Mouse (Mus musculus) midbrain, embryonic 11.5 days (tissue): ENCODE measurements at regions not wholly inside any gene's neighbourhood (a gene's known extent, or its start where the extent isn't known, plus 50 kb on each side); places are given as distances from the start of the nearest gene placed in this dataset.

Source experiments
- ATAC-seq: fragments of 200-750 bp; cut with Nextera tagmentation; 2 replicates; pipeline ENCODE4 v1.8.0; 2017; ENCODE audit warnings: moderate TSS enrichment, moderate library complexity; ENCODE audit not compliant: low FRiP score
- DNase-seq: peaks from one replicate; pipeline ENCODE4 v3.0.0; 2015; ENCODE audit warnings: low spot score; ENCODE audit errors: missing footprints
- H3K27ac ChIP-seq: fragments of 300-500 bp; sonication (generic); 2 replicates; pipeline ENCODE4 v1.5.1; 2014; ENCODE audit warnings: low read depth, low read length
- H3K27me3 ChIP-seq: fragments of 300-500 bp; sonication (generic); 2 replicates; pipeline ENCODE4 v1.6.1; 2014; ENCODE audit warnings: mild to moderate bottlenecking, low read length, moderate library complexity, mixed read lengths; ENCODE audit not compliant: control insufficient read depth, insufficient read depth
- H3K36me3 ChIP-seq: fragments of 300-500 bp; sonication (generic); 2 replicates; pipeline ENCODE4 v1.6.1; 2014; ENCODE audit warnings: mild to moderate bottlenecking, low read length, moderate library complexity, mixed read lengths; ENCODE audit not compliant: control insufficient read depth, insufficient read depth
- H3K4me1 ChIP-seq: fragments of 300-500 bp; sonication (generic); 2 replicates; pipeline ENCODE4 v1.6.1; 2014; ENCODE audit warnings: low read length; ENCODE audit not compliant: control insufficient read depth, insufficient read depth
- H3K4me2 ChIP-seq: fragments of 300-500 bp; sonication (generic); 2 replicates; pipeline ENCODE4 v1.6.1; 2014; ENCODE audit warnings: mild to moderate bottlenecking, moderate library complexity
- H3K4me3 ChIP-seq: fragments of 300-500 bp; sonication (generic); 2 replicates; pipeline ENCODE4 v1.5.1; 2014; ENCODE audit warnings: low read depth, low read length
- H3K9ac ChIP-seq: fragments of 300-500 bp; sonication (generic); 2 replicates; pipeline ENCODE4 v1.6.1; 2014; ENCODE audit warnings: low read length
- H3K9me3 ChIP-seq: fragments of 300-500 bp; sonication (generic); 2 replicates; pipeline ENCODE4 v1.6.1; 2016; ENCODE audit warnings: low read length; ENCODE audit not compliant: control insufficient read depth
- WGBS: fragments of 180-500 bp; shearing (Covaris S2); extraction: QIAGEN DNeasy Blood & Tissue Kit; methylation state at CpG from one replicate; pipeline ENCODE4 v1.1.7; 2014; 5-methylcytosine and 5-hydroxymethylcytosine counted together

- Histone ChIP-seq H3K4me1 (no peaks in the 10 kb centered on the region), H3K36me3 (no peaks in the 10 kb centered on the region), H3K9me3 (no peaks in the 10 kb centered on the region), H3K9ac (no peak overlapping the region), H3K4me3 (no peak overlapping the region), H3K4me2 (no peak overlapping the region), H3K27me3 (no peaks in the 10 kb centered on the region), H3K27ac (no peak overlapping the region)
- WGBS = 89% methylated on average over 3 of the region's 3 CpGs
- ATAC-seq = no peak
- DNase-seq = no peak
Observed at GRCm38 (mm10) chr16:51925639-51926038, 105.4 kb upstream of the Cblb start.

GRCm38 (mm10) chr16:51933122-51933521, 97.9 kb upstream of the Cblb start:
- WGBS = 81% methylated on average over 2 of the region's 2 CpGs
- no peak overlapping the region for H3K9ac ChIP-seq
- H3K36me3 ChIP-seq = no peaks in the 10 kb centered on the region
- H3K4me2 ChIP-seq = no peak overlapping the region
- no peak for DNase-seq
- H3K27me3 ChIP-seq = no peaks in the 10 kb centered on the region
- ATAC-seq = no peak
- H3K9me3 ChIP-seq = no peaks in the 10 kb centered on the region
- H3K4me3 ChIP-seq = no peak overlapping the region
- no peak overlapping the region for H3K27ac ChIP-seq
- no peaks in the 10 kb centered on the region for H3K4me1 ChIP-seq

- WGBS = 87% methylated on average over 3 of the region's 3 CpGs
- no peak overlapping the region for H3K9ac ChIP-seq
- H3K4me1 ChIP-seq = no peaks in the 10 kb centered on the region
- no peaks in the 10 kb centered on the region for H3K27me3 ChIP-seq
- H3K4me3 ChIP-seq = no peak overlapping the region
- no peaks in the 10 kb centered on the region for H3K36me3 ChIP-seq
- no peaks in the 10 kb centered on the region for H3K9me3 ChIP-seq
- no peak overlapping the region for H3K4me2 ChIP-seq
- H3K27ac ChIP-seq = no peak overlapping the region
- DNase-seq (no peak), ATAC-seq (no peak)
Observed at GRCm38 (mm10) chr16:51933965-51934364, 97.1 kb upstream of the Cblb start.

GRCm38 (mm10) chr16:51937298-51937697, 93.7 kb upstream of the Cblb start:
- no peak for ATAC-seq
- Histone ChIP-seq H3K4me2 (no peak overlapping the region), H3K36me3 (no peaks in the 10 kb centered on the region), H3K27ac (no peak overlapping the region), H3K4me3 (no peak overlapping the region), H3K9ac (no peak overlapping the region), H3K27me3 (no peaks in the 10 kb centered on the region), H3K9me3 (no peaks in the 10 kb centered on the region), H3K4me1 (no peaks in the 10 kb centered on the region)
- no peak for DNase-seq
- 92% methylated on average over 9 of the region's 9 CpGs for WGBS

- Histone ChIP-seq H3K27me3 (no peaks in the 10 kb centered on the region), H3K36me3 (no peaks in the 10 kb centered on the region), H3K4me1 (no peaks in the 10 kb centered on the region), H3K9me3 (no peaks in the 10 kb centered on the region), H3K9ac (no peak overlapping the region), H3K4me3 (no peak overlapping the region), H3K27ac (no peak overlapping the region), H3K4me2 (no peak overlapping the region)
- DNase-seq = no peak
- WGBS = 95% methylated on average over 5 of the region's 5 CpGs
- no peak for ATAC-seq
Observed at GRCm38 (mm10) chr16:51939061-51939460, 92.0 kb upstream of the Cblb start.

- ATAC-seq = no peak
- H3K9me3 ChIP-seq = no peaks in the 10 kb centered on the region
Observed at GRCm38 (mm10) chr16:51940574-51940973, 90.5 kb upstream of the Cblb start.

GRCm38 (mm10) chr16:51942431-51943130, 88.4 kb upstream of the Cblb start:
- Histone ChIP-seq H3K9me3 (no peaks in the 10 kb centered on the region), H3K4me2 (no peak overlapping the region), H3K4me1 (no peaks in the 10 kb centered on the region), H3K4me3 (no peak overlapping the region), H3K9ac (no peak overlapping the region), H3K27me3 (no peaks in the 10 kb centered on the region), H3K36me3 (no peaks in the 10 kb centered on the region), H3K27ac (no peak overlapping the region)
- ATAC-seq (no peak), DNase-seq (no peak)
- WGBS = 89% methylated on average over 9 of the region's 9 CpGs

More at GRCm38 (mm10) chr16:51940574-51940973, 90.5 kb upstream of the Cblb start:
- H3K36me3 ChIP-seq = no peaks in the 10 kb centered on the region
- H3K4me1 ChIP-seq = no peaks in the 10 kb centered on the region
- no peak overlapping the region for H3K4me3 ChIP-seq
- no peak overlapping the region for H3K27ac ChIP-seq
- H3K27me3 ChIP-seq = no peaks in the 10 kb centered on the region
- no peak for DNase-seq
- no peak overlapping the region for H3K9ac ChIP-seq
- no peak overlapping the region for H3K4me2 ChIP-seq

GRCm38 (mm10) chr16:51967051-51967845, 63.8 kb upstream of the Cblb start:
- DNase-seq (no peak), ATAC-seq (no peak)
- Histone ChIP-seq H3K27ac (no peak overlapping the region), H3K4me3 (no peak overlapping the region), H3K27me3 (no peaks in the 10 kb centered on the region), H3K9me3 (no peaks in the 10 kb centered on the region), H3K36me3 (no peaks in the 10 kb centered on the region), H3K4me1 (no peaks in the 10 kb centered on the region), H3K4me2 (no peak overlapping the region), H3K9ac (no peak overlapping the region)
- WGBS = 87% methylated on average over 6 of the region's 6 CpGs
